Comparison of ENCODE assay signal across 8 mouse cellular contexts in the genomic region with DNA sequence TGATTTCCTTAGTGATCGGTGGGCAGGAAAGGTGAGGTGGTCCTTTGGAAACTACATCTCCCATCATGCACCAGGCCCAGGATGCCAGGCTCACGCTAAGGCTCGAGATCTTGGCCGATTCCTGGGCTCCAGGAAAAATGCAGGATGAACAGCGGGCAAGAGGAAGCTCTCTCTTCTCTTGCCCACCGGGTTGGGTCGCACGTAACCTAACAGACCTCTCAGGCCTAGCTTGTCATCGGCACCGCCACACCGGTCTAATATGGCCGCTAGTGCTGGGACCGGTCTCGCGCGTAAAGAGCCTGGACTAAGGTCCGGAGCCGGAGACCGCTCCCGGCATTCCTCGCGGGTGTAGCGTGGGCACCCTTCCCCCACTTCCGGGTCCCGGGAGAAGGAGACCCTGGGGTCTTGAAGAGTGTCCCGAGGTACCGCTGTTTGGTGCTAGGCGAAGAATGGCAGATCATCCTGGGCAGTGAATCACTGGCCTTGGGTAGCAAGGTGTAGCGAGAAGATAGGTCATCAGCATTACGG. TPM values are rescaled to one million over a fixed set of nuclear protein-coding genes. Genes with fewer than 3 reads are reported as not detected.
DNase-seq lines count a peak whose midpoint lies in the region; ATAC-seq and TF ChIP-seq lines count a peak whose summit lies in the region.

A gene (plus strand): TSS at position 81 of the 528 bp plus-strand sequence.

- TF ChIP-seq CTCF in MEL (IDR thresholded peaks at IDR 0.05 in 2 of 3, conservative IDR thresholded peaks at IDR 0.05 in 1 of 3; ENCODE audit: control insufficient read depth in 1 of 3, insufficient read depth in 1 of 3, low read depth in 2 of 3, low read length in 3 of 3, poor library complexity in 1 of 3, severe bottlenecking in 1 of 3) = no peak
- TF ChIP-seq CTCF in lung, postnatal 0 days (IDR thresholded peaks at IDR 0.05) = no peak

- DNase-seq in MEL (ENCODE audit: low read depth, low spot score) = peak; percentile 86
- DNase-seq in cerebellum, adult 11-12 months = peak; percentile 82
- peak; percentile 83 for DNase-seq in heart, postnatal 4 days
- DNase-seq in layer of hippocampus, adult 8-10 months (ENCODE audit: low spot score in 2 of 2) = peak in 1 of 2 experiments; percentile 78
- DNase-seq in lung, postnatal 0 days (ENCODE audit: low spot score) = peak; percentile 83
- DNase-seq in ovary, postnatal 14 days (ENCODE audit: low spot score) = peak; percentile 59
- peak; percentile 72 for DNase-seq in thymus, postnatal 4 days

- under 1% methylated on average over 30 of the region's 30 CpGs for WGBS in forebrain, embryonic 16.5 days
- under 1% methylated on average over 30 of the region's 30 CpGs for WGBS in lung, postnatal 0 days

- peak within 1 kb of the TSS; percentile 87 for H3K9ac ChIP-seq in MEL (ENCODE audit: control insufficient read depth, low read depth, low read length, poor library complexity, severe bottlenecking)
- H3K9ac ChIP-seq in forebrain, embryonic 16.5 days (replicated peaks; ENCODE audit: low read depth, low read length) = peak within 1 kb of the TSS; percentile 88
- H3K9ac ChIP-seq in lung, postnatal 0 days (replicated peaks; ENCODE audit: low read depth) = peak within 1 kb of the TSS; percentile 68

- H3K9me3 ChIP-seq in MEL (replicated peaks; ENCODE audit: insufficient read depth, low read length) = no peaks in the 10 kb centered on the region
- H3K9me3 ChIP-seq in forebrain, embryonic 16.5 days (ENCODE audit: control insufficient read depth, low read length) = no peaks in the 10 kb centered on the region
- H3K9me3 ChIP-seq in lung, postnatal 0 days (ENCODE audit: low read length) = no peaks in the 10 kb centered on the region

- H3K36me3 ChIP-seq in MEL (ENCODE audit: control insufficient read depth in 1 of 2, insufficient read depth in 2 of 2, low read length in 2 of 2) = peaks cover 0 to 4% of the 10 kb centered on the region in 2 experiments; a peak in 1 of 4 replicates
- no peaks in the 10 kb centered on the region for H3K36me3 ChIP-seq in forebrain, embryonic 16.5 days (ENCODE audit: control insufficient read depth, insufficient read depth)
- peaks cover 3% of the 10 kb centered on the region; the same call in 1 of the 2 replicates for H3K36me3 ChIP-seq in lung, postnatal 0 days (ENCODE audit: insufficient read depth, low read length)

- no peak for TF ChIP-seq RAD21 in MEL (IDR thresholded peaks at IDR 0.05; ENCODE audit: low read depth, low read length)

- H3K27ac ChIP-seq in MEL (ENCODE audit: control insufficient read depth, low read depth, low read length) = peak within 1 kb of the TSS; percentile 61
- H3K27ac ChIP-seq in forebrain, embryonic 16.5 days (ENCODE audit: low read length) = peak within 1 kb of the TSS; percentile 88
- H3K27ac ChIP-seq in lung, postnatal 0 days (ENCODE audit: low read length) = peak within 1 kb of the TSS; percentile 17; the same call in 1 of the 2 replicates

- H3K4me2 ChIP-seq in forebrain, embryonic 16.5 days (ENCODE audit: low read length) = peak within 1 kb of the TSS; percentile 80
- H3K4me2 ChIP-seq in lung, postnatal 0 days (replicated peaks; ENCODE audit: low read depth, low read length) = peak within 1 kb of the TSS; percentile 74

- peak; percentile 47 for ATAC-seq in forebrain, embryonic 16.5 days
- ATAC-seq in lung, postnatal 0 days = peak; percentile 76

- no peak; a peak in 1 of 4 replicates for TF ChIP-seq EP300 in MEL (IDR thresholded peaks at IDR 0.05; ENCODE audit: low read depth in 1 of 2, low read length in 2 of 2)
- no peak for TF ChIP-seq EP300 in lung, postnatal 0 days (IDR thresholded peaks at IDR 0.05)

- H3K4me1 ChIP-seq in MEL (ENCODE audit: control insufficient read depth in 1 of 2, insufficient read depth in 2 of 2, low read length in 2 of 2) = peaks cover 0 to 12% of the 10 kb centered on the region in 2 experiments; a peak in 3 of 4 replicates
- peaks cover 43% of the 10 kb centered on the region for H3K4me1 ChIP-seq in forebrain, embryonic 16.5 days (replicated peaks; ENCODE audit: control insufficient read depth, insufficient read depth, low read length)
- peaks cover 8% of the 10 kb centered on the region; the same call in 1 of the 2 replicates for H3K4me1 ChIP-seq in lung, postnatal 0 days (ENCODE audit: insufficient read depth, low read depth, low read length)

- peaks cover 7% of the 10 kb centered on the region for H3K79me2 ChIP-seq in MEL (ENCODE audit: control insufficient read depth, insufficient read depth, low read length, poor library complexity)

- TF ChIP-seq POLR2A in MEL (IDR thresholded peaks at IDR 0.05; ENCODE audit: control insufficient read depth in 1 of 2, insufficient read depth in 1 of 2, low read depth in 1 of 2, low read length in 2 of 2, poor library complexity in 1 of 2) = peak; percentile 23 to 83; a peak in 2 of 4 replicates

- no peaks in the 10 kb centered on the region for H3K27me3 ChIP-seq in MEL (ENCODE audit: control insufficient read depth in 1 of 2, insufficient read depth in 2 of 2, low read length in 2 of 2)
- H3K27me3 ChIP-seq in forebrain, embryonic 16.5 days (replicated peaks; ENCODE audit: control insufficient read depth, insufficient read depth, low read length) = no peaks in the 10 kb centered on the region
- H3K27me3 ChIP-seq in lung, postnatal 0 days (replicated peaks; ENCODE audit: insufficient read depth, low read length) = no peaks in the 10 kb centered on the region

- H3K4me3 ChIP-seq in MEL (ENCODE audit: control insufficient read depth in 1 of 2, insufficient read depth in 1 of 2, low read depth in 2 of 2, low read length in 2 of 2) = peak within 1 kb of the TSS; percentile 87 to 93
- H3K4me3 ChIP-seq in forebrain, embryonic 16.5 days (replicated peaks; ENCODE audit: low read length) = peak within 1 kb of the TSS; percentile 72
- peak within 1 kb of the TSS; percentile 58 for H3K4me3 ChIP-seq in lung, postnatal 0 days (ENCODE audit: low read depth, low read length)

TF ChIP-seq in MEL, 35 proteins besides CTCF, POLR2A, EP300 and RAD21 (continues in another document):
- no peak for TF ChIP-seq MAZ (IDR thresholded peaks at IDR 0.05; ENCODE audit: low read depth, low read length)
- TF ChIP-seq MAX (IDR thresholded peaks at IDR 0.05; ENCODE audit: low read length) = peak; percentile 77
- 0 out of 2 replicates have a peak, but pooled peaks have one; percentile 27 for TF ChIP-seq TAL1 (IDR thresholded peaks at IDR 0.05; ENCODE audit: low read length)
- TF ChIP-seq MYC (IDR thresholded peaks at IDR 0.05; ENCODE audit: low read depth, low read length) = peak; percentile 85
- no peak for TF ChIP-seq ZC3H11A (IDR thresholded peaks at IDR 0.05; ENCODE audit: low read depth, low read length)
- TF ChIP-seq MAFK (IDR thresholded peaks at IDR 0.05; ENCODE audit: borderline replicate concordance, low read depth, low read length) = no peak
- no peak for TF ChIP-seq USF2 (IDR thresholded peaks at IDR 0.05; ENCODE audit: borderline replicate concordance in 1 of 2, insufficient read depth in 1 of 2, low read depth in 1 of 2, low read length in 2 of 2)
- TF ChIP-seq TBP (IDR thresholded peaks at IDR 0.05; ENCODE audit: low read depth, low read length) = peak; percentile 53; the same call in 1 of the 2 replicates
- TF ChIP-seq UBTF (IDR thresholded peaks at IDR 0.05; ENCODE audit: borderline replicate concordance, insufficient read depth, low read depth, low read length) = no peak
- TF ChIP-seq NRF1 (IDR thresholded peaks at IDR 0.05; ENCODE audit: insufficient read depth, low read depth, low read length, poor library complexity, severe bottlenecking) = no peak
- TF ChIP-seq ZKSCAN1 (IDR thresholded peaks at IDR 0.05; ENCODE audit: low read depth, low read length) = peak; percentile 25; the same call in 1 of the 2 replicates
- no peak for TF ChIP-seq SMC3 (IDR thresholded peaks at IDR 0.05; ENCODE audit: low read depth, low read length)
- no peak for TF ChIP-seq MEF2A (IDR thresholded peaks at IDR 0.05; ENCODE audit: extremely low read depth, insufficient replicate concordance, low read depth, low read length, poor library complexity, severe bottlenecking)
- TF ChIP-seq CHD1 (IDR thresholded peaks at IDR 0.05; ENCODE audit: low read depth, low read length) = no peak
- TF ChIP-seq ETS1 (IDR thresholded peaks at IDR 0.05; ENCODE audit: low read depth, low read length) = no peak
- TF ChIP-seq TCF12 (IDR thresholded peaks at IDR 0.05; ENCODE audit: low read depth, low read length) = no peak
- TF ChIP-seq E2F4 (IDR thresholded peaks at IDR 0.05; ENCODE audit: borderline replicate concordance, low read depth, low read length) = 0 out of 2 replicates have a peak, but pooled peaks have one; percentile 49
- TF ChIP-seq GABPA (IDR thresholded peaks at IDR 0.05; ENCODE audit: low read depth, low read length) = no peak
- TF ChIP-seq CHD2 (IDR thresholded peaks at IDR 0.05; ENCODE audit: low read length) = peak; percentile 38; the same call in 1 of the 2 replicates
- TF ChIP-seq POLR2AphosphoS5 (IDR thresholded peaks at IDR 0.05; ENCODE audit: borderline replicate concordance, low read depth, low read length) = no peak
- TF ChIP-seq POLR2AphosphoS2 (IDR thresholded peaks at IDR 0.05; ENCODE audit: low read length) = peak; percentile 76
- TF ChIP-seq BHLHE40 (IDR thresholded peaks at IDR 0.05; ENCODE audit: borderline replicate concordance, low read depth, low read length) = no peak
- TF ChIP-seq MXI1 (IDR thresholded peaks at IDR 0.05; ENCODE audit: low read depth, low read length) = no peak; the same call in 1 of the 2 replicates
- TF ChIP-seq JUND (IDR thresholded peaks at IDR 0.05; ENCODE audit: low read depth, low read length) = no peak
- no peak for TF ChIP-seq USF1 (IDR thresholded peaks at IDR 0.05; ENCODE audit: low read depth, low read length)
- TF ChIP-seq KAT2A (conservative IDR thresholded peaks at IDR 0.05; ENCODE audit: low read depth, low read length) = no peak; the same call in 1 of the 2 replicates
- no peak for TF ChIP-seq MYB (IDR thresholded peaks at IDR 0.05; ENCODE audit: low read depth, low read length)
- TF ChIP-seq RCOR1 (IDR thresholded peaks at IDR 0.05; ENCODE audit: low read depth, low read length) = no peak
- no peak for TF ChIP-seq ZNF384 (IDR thresholded peaks at IDR 0.05; ENCODE audit: low read depth, low read length)
- peak; percentile 93 for TF ChIP-seq ELF1 (IDR thresholded peaks at IDR 0.05; ENCODE audit: low read depth, low read length)

RNA-seq across cellular contexts. Expression of the gene that starts here (rescaled TPM):
- total RNA-seq in MEL (2012; rRNA removed) = 8.7 and 9.0 TPM in 2 replicates
- polyA plus RNA-seq in MEL (2012; ENCODE audit: insufficient read depth in 1 of 2, insufficient read length in 2 of 2, low read depth in 1 of 2, low replicate concordance in 2 of 2, missing spikeins in 1 of 2) = 10 to 100 TPM in 1 of 2 experiments, not detected in 1; 13.2 TPM
- polyA plus RNA-seq in forebrain, embryonic 16.5 days (2015; fragmentation: Nextera tagmentation; extraction: Ambion mirVana) = 55.2 and 56.6 TPM in 2 replicates
- total RNA-seq in heart, postnatal 4 days (2021) = 10 to 100 TPM; 12.2 to 13.2 TPM
- 10 to 100 TPM; 19.5 to 23.2 (median 22.3) TPM for total RNA-seq in layer of hippocampus, adult 8-10 months (2022)
- 13.6 and 14.1 TPM in 2 replicates for polyA plus RNA-seq in lung, postnatal 0 days (2015; fragmentation: Nextera tagmentation; extraction: Ambion mirVana)

Comparison
In these comparisons a context has a peak if more than half of its experiments do, and no peak if none do; other contexts are left out.
1. H3K27ac ChIP-seq: peak in every context shown above with its lines; median percentile 88 in forebrain, embryonic 16.5 days; 61 in MEL; 17 in lung, postnatal 0 days.